Mouse (Mus musculus): ENCODE measurements around the gene Plcb2. TPM values are rescaled to one million over a fixed set of nuclear protein-coding genes. Genes with fewer than 3 reads are reported as not detected.

Plcb2 gene
- total and polyA plus RNA-seq, 3 experiments, result 6.4 to 21.2 TPM; not detected in 1

DNA sequence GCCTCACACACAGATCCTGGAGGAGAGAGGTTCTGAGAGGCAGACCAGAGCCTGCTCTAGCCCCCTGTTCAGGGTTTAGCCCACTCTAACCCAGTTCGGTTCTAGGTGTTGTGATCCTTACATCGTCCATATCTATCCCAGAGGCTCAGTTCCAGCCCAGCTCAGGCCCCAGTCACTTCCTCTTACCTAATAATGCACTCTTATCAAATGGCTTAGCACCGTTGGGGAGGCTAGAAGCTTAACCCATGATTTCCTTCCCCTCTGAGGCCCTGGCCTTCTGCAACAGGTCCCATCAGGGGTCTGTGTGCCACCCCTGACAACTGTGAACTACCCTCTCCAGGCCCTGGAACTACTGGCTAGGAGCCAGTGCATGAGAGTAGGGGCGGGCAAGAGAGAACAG is 956 bp upstream of the Plcb2 start:
- peak overlapping the region; percentile 89 for H3K27ac ChIP-seq (ENCODE audit: control insufficient read depth, low read depth, low read length)
- no peaks in the 10 kb centered on the region for H3K9me3 ChIP-seq (replicated peaks; ENCODE audit: insufficient read depth, low read length)
- no peaks in the 10 kb centered on the region for H3K27me3 ChIP-seq (ENCODE audit: control insufficient read depth in 1 of 2, insufficient read depth in 2 of 2, low read length in 2 of 2)
- H3K79me2 ChIP-seq (ENCODE audit: control insufficient read depth, insufficient read depth, low read length, poor library complexity), result peaks cover 15% of the 10 kb centered on the region
- H3K9ac ChIP-seq (ENCODE audit: control insufficient read depth, low read depth, low read length, poor library complexity, severe bottlenecking), result peak overlapping the region; percentile 75
- peak overlapping the region; percentile 60 to 68 for H3K4me3 ChIP-seq (ENCODE audit: control insufficient read depth in 1 of 2, insufficient read depth in 1 of 2, low read depth in 2 of 2, low read length in 2 of 2)
- H3K4me1 ChIP-seq (ENCODE audit: control insufficient read depth in 1 of 2, insufficient read depth in 2 of 2, low read length in 2 of 2), result peaks cover 5 to 24% of the 10 kb centered on the region in 2 experiments
- peak; percentile 85 for DNase-seq (ENCODE audit: low read depth, low spot score)
- H3K36me3 ChIP-seq (ENCODE audit: control insufficient read depth in 1 of 2, insufficient read depth in 2 of 2, low read length in 2 of 2), result peaks cover 0 to 20% of the 10 kb centered on the region in 2 experiments; a peak in 2 of 4 replicates
- peak; percentile 62 for TF ChIP-seq NELFE (IDR thresholded peaks at IDR 0.05; ENCODE audit: low read depth, low read length)
- TF ChIP-seq USF2 (IDR thresholded peaks at IDR 0.05; ENCODE audit: borderline replicate concordance in 1 of 2, insufficient read depth in 1 of 2, low read depth in 1 of 2, low read length in 2 of 2), result no peak
- TF ChIP-seq MAX (IDR thresholded peaks at IDR 0.05; ENCODE audit: low read length), result no peak
- 0 out of 2 replicates have a peak, but pooled peaks have one; percentile 11 for TF ChIP-seq SMC3 (IDR thresholded peaks at IDR 0.05; ENCODE audit: low read depth, low read length)
- no peak for TF ChIP-seq ZKSCAN1 (IDR thresholded peaks at IDR 0.05; ENCODE audit: low read depth, low read length)
- TF ChIP-seq RAD21 (IDR thresholded peaks at IDR 0.05; ENCODE audit: low read depth, low read length), result no peak
- TF ChIP-seq TBP (IDR thresholded peaks at IDR 0.05; ENCODE audit: low read depth, low read length), result no peak
- no peak for TF ChIP-seq ZMIZ1 (IDR thresholded peaks at IDR 0.05; ENCODE audit: low read depth, low read length)
- TF ChIP-seq ELF1 (IDR thresholded peaks at IDR 0.05; ENCODE audit: low read depth, low read length), result peak; percentile 63
- TF ChIP-seq GATA1 (IDR thresholded peaks at IDR 0.05; ENCODE audit: low read depth, low read length), result peak; percentile 65
- no peak for TF ChIP-seq POLR2AphosphoS5 (IDR thresholded peaks at IDR 0.05; ENCODE audit: borderline replicate concordance, low read depth, low read length)
- peak; percentile 51; the same call in 1 of the 2 replicates for TF ChIP-seq ETS1 (IDR thresholded peaks at IDR 0.05; ENCODE audit: low read depth, low read length)
- TF ChIP-seq TCF12 (IDR thresholded peaks at IDR 0.05; ENCODE audit: low read depth, low read length), result peak; percentile 63
- peak; percentile 49; the same call in 1 of the 2 replicates for TF ChIP-seq RCOR1 (IDR thresholded peaks at IDR 0.05; ENCODE audit: low read depth, low read length)
- TF ChIP-seq POLR2A (IDR thresholded peaks at IDR 0.05; ENCODE audit: control insufficient read depth in 1 of 2, insufficient read depth in 1 of 2, low read depth in 1 of 2, low read length in 2 of 2, poor library complexity in 1 of 2), result peak in 1 of 2 experiments; percentile 37; a peak in 1 of 4 replicates
- TF ChIP-seq CHD2 (IDR thresholded peaks at IDR 0.05; ENCODE audit: low read length), result no peak
- no peak for TF ChIP-seq MYC (IDR thresholded peaks at IDR 0.05; ENCODE audit: low read depth, low read length)
- no peak for TF ChIP-seq UBTF (IDR thresholded peaks at IDR 0.05; ENCODE audit: borderline replicate concordance, insufficient read depth, low read depth, low read length)
- 0 out of 2 replicates have a peak, but pooled peaks have one; percentile 57 for TF ChIP-seq MAZ (IDR thresholded peaks at IDR 0.05; ENCODE audit: low read depth, low read length)
- TF ChIP-seq HCFC1 (IDR thresholded peaks at IDR 0.05; ENCODE audit: low read depth, low read length), result peak; percentile 56; the same call in 1 of the 2 replicates
- peak; percentile 78 to 81 for TF ChIP-seq EP300 (IDR thresholded peaks at IDR 0.05; ENCODE audit: low read depth in 1 of 2, low read length in 2 of 2)
- no peak for TF ChIP-seq ZNF384 (IDR thresholded peaks at IDR 0.05; ENCODE audit: low read depth, low read length)
- no peak for TF ChIP-seq E2F4 (IDR thresholded peaks at IDR 0.05; ENCODE audit: borderline replicate concordance, low read depth, low read length)
- no peak; the same call in 1 of the 2 replicates for TF ChIP-seq ZC3H11A (IDR thresholded peaks at IDR 0.05; ENCODE audit: low read depth, low read length)
- TF ChIP-seq KAT2A (conservative IDR thresholded peaks at IDR 0.05; ENCODE audit: low read depth, low read length), result no peak; the same call in 1 of the 2 replicates
- no peak for TF ChIP-seq POLR2AphosphoS2 (IDR thresholded peaks at IDR 0.05; ENCODE audit: low read length)
- peak; percentile 81; the same call in 1 of the 2 replicates for TF ChIP-seq SIN3A (IDR thresholded peaks at IDR 0.05; ENCODE audit: low read length)
- TF ChIP-seq MXI1 (IDR thresholded peaks at IDR 0.05; ENCODE audit: low read depth, low read length), result 0 out of 2 replicates have a peak, but pooled peaks have one; percentile 54
- no peak for TF ChIP-seq CTCF (IDR thresholded peaks at IDR 0.05 in 2 of 3, conservative IDR thresholded peaks at IDR 0.05 in 1 of 3; ENCODE audit: control insufficient read depth in 1 of 3, insufficient read depth in 1 of 3, low read depth in 2 of 3, low read length in 3 of 3, poor library complexity in 1 of 3, severe bottlenecking in 1 of 3)
- TF ChIP-seq MEF2A (IDR thresholded peaks at IDR 0.05; ENCODE audit: extremely low read depth, insufficient replicate concordance, low read depth, low read length, poor library complexity, severe bottlenecking), result no peak
- TF ChIP-seq BHLHE40 (IDR thresholded peaks at IDR 0.05; ENCODE audit: borderline replicate concordance, low read depth, low read length), result 0 out of 2 replicates have a peak, but pooled peaks have one; percentile 14
- TF ChIP-seq NRF1 (IDR thresholded peaks at IDR 0.05; ENCODE audit: insufficient read depth, low read depth, low read length, poor library complexity, severe bottlenecking), result no peak
- TF ChIP-seq MYB (IDR thresholded peaks at IDR 0.05; ENCODE audit: low read depth, low read length), result peak; percentile 66
- TF ChIP-seq CHD1 (IDR thresholded peaks at IDR 0.05; ENCODE audit: low read depth, low read length), result no peak; the same call in 1 of the 2 replicates
- no peak for TF ChIP-seq USF1 (IDR thresholded peaks at IDR 0.05; ENCODE audit: low read depth, low read length)
- TF ChIP-seq MAFK (IDR thresholded peaks at IDR 0.05; ENCODE audit: borderline replicate concordance, low read depth, low read length), result no peak
- TF ChIP-seq GABPA (IDR thresholded peaks at IDR 0.05; ENCODE audit: low read depth, low read length), result no peak

Data from MEL (cell line).